Mouse (Mus musculus): ENCODE results near the gene Tspan13. TPM values are rescaled to one million over a fixed set of nuclear protein-coding genes. Genes with fewer than 3 reads are reported as not detected.

The Tspan13 gene
- polyA plus RNA-seq, 1 experiment = 14.5 TPM

GRCm38 (mm10) chr12:36019572-36019971 is 22.7 kb downstream of the Tspan13 start:
- TF ChIP-seq CTCF (IDR thresholded peaks at IDR 0.05; ENCODE audit: low read depth, low read length) = no peak
- no peak for TF ChIP-seq POLR2A (IDR thresholded peaks at IDR 0.05; ENCODE audit: borderline replicate concordance, low read depth, low read length)
- no peak overlapping the region for H3K4me3 ChIP-seq (ENCODE audit: insufficient read depth, low read length)
- H3K4me1 ChIP-seq (ENCODE audit: control insufficient read depth, insufficient read depth, low read length) = no peaks in the 10 kb centered on the region
- H3K27ac ChIP-seq (ENCODE audit: insufficient read depth, low read depth, low read length) = no peak overlapping the region

- no peaks in the 10 kb centered on the region for H3K4me1 ChIP-seq (ENCODE audit: control insufficient read depth, insufficient read depth, low read length)
- H3K27ac ChIP-seq (ENCODE audit: insufficient read depth, low read depth, low read length) = no peak overlapping the region
- TF ChIP-seq CTCF (IDR thresholded peaks at IDR 0.05; ENCODE audit: low read depth, low read length) = no peak
- no peak for TF ChIP-seq POLR2A (IDR thresholded peaks at IDR 0.05; ENCODE audit: borderline replicate concordance, low read depth, low read length)
- no peak overlapping the region for H3K4me3 ChIP-seq (ENCODE audit: insufficient read depth, low read length)
Observed at GRCm38 (mm10) chr12:36017791-36018190, 24.5 kb downstream of the Tspan13 start.

GRCm38 (mm10) chr12:36013216-36013910 is 28.9 kb downstream of the Tspan13 start:
- H3K27ac ChIP-seq (ENCODE audit: insufficient read depth, low read depth, low read length) = no peak overlapping the region
- no peak overlapping the region for H3K4me3 ChIP-seq (ENCODE audit: insufficient read depth, low read length)
- TF ChIP-seq POLR2A (IDR thresholded peaks at IDR 0.05; ENCODE audit: borderline replicate concordance, low read depth, low read length) (no peak), CTCF (IDR thresholded peaks at IDR 0.05; ENCODE audit: low read depth, low read length) (no peak)
- H3K4me1 ChIP-seq (ENCODE audit: control insufficient read depth, insufficient read depth, low read length) = no peaks in the 10 kb centered on the region

GRCm38 (mm10) chr12:36008364-36009047 is 33.8 kb downstream of the Tspan13 start:
- H3K27ac ChIP-seq (ENCODE audit: insufficient read depth, low read depth, low read length) = no peak overlapping the region
- TF ChIP-seq POLR2A (IDR thresholded peaks at IDR 0.05; ENCODE audit: borderline replicate concordance, low read depth, low read length) = no peak
- no peak for TF ChIP-seq CTCF (IDR thresholded peaks at IDR 0.05; ENCODE audit: low read depth, low read length)
- peaks cover 6% of the 10 kb centered on the region; the same call in 1 of the 2 replicates for H3K4me1 ChIP-seq (ENCODE audit: control insufficient read depth, insufficient read depth, low read length)
- H3K4me3 ChIP-seq (ENCODE audit: insufficient read depth, low read length) = no peak overlapping the region

GRCm38 (mm10) chr12:36007581-36007980 is 34.7 kb downstream of the Tspan13 start:
- H3K4me1 ChIP-seq (ENCODE audit: control insufficient read depth, insufficient read depth, low read length) = peaks cover 6% of the 10 kb centered on the region; the same call in 1 of the 2 replicates
- no peak overlapping the region for H3K4me3 ChIP-seq (ENCODE audit: insufficient read depth, low read length)
- no peak overlapping the region for H3K27ac ChIP-seq (ENCODE audit: insufficient read depth, low read depth, low read length)
- TF ChIP-seq POLR2A (IDR thresholded peaks at IDR 0.05; ENCODE audit: borderline replicate concordance, low read depth, low read length) = no peak
- no peak for TF ChIP-seq CTCF (IDR thresholded peaks at IDR 0.05; ENCODE audit: low read depth, low read length)

GRCm38 (mm10) chr12:36004714-36005113 is 37.6 kb downstream of the Tspan13 start:
- no peak overlapping the region for H3K4me3 ChIP-seq (ENCODE audit: insufficient read depth, low read length)
- H3K4me1 ChIP-seq (ENCODE audit: control insufficient read depth, insufficient read depth, low read length) = peaks cover 6% of the 10 kb centered on the region; the same call in 1 of the 2 replicates
- no peak overlapping the region for H3K27ac ChIP-seq (ENCODE audit: insufficient read depth, low read depth, low read length)
- TF ChIP-seq POLR2A (IDR thresholded peaks at IDR 0.05; ENCODE audit: borderline replicate concordance, low read depth, low read length) = no peak
- no peak for TF ChIP-seq CTCF (IDR thresholded peaks at IDR 0.05; ENCODE audit: low read depth, low read length)

GRCm38 (mm10) chr12:35995799-35996198 is 46.5 kb downstream of the Tspan13 start:
- Histone ChIP-seq H3K27ac (ENCODE audit: insufficient read depth, low read depth, low read length) (no peak overlapping the region), H3K4me3 (ENCODE audit: insufficient read depth, low read length) (no peak overlapping the region), H3K4me1 (ENCODE audit: control insufficient read depth, insufficient read depth, low read length) (no peaks in the 10 kb centered on the region)
- TF ChIP-seq CTCF (IDR thresholded peaks at IDR 0.05; ENCODE audit: low read depth, low read length) = no peak

GRCm38 (mm10) chr12:35994098-35994497 is 48.2 kb downstream of the Tspan13 start:
- no peaks in the 10 kb centered on the region for H3K4me1 ChIP-seq (ENCODE audit: control insufficient read depth, insufficient read depth, low read length)
- TF ChIP-seq POLR2A (IDR thresholded peaks at IDR 0.05; ENCODE audit: borderline replicate concordance, low read depth, low read length) (no peak), CTCF (IDR thresholded peaks at IDR 0.05; ENCODE audit: low read depth, low read length) (no peak)
- H3K27ac ChIP-seq (ENCODE audit: insufficient read depth, low read depth, low read length) = no peak overlapping the region
- H3K4me3 ChIP-seq (ENCODE audit: insufficient read depth, low read length) = no peak overlapping the region

GRCm38 (mm10) chr12:35993583-35993982 is 48.7 kb downstream of the Tspan13 start:
- Histone ChIP-seq H3K4me1 (ENCODE audit: control insufficient read depth, insufficient read depth, low read length) (no peaks in the 10 kb centered on the region), H3K27ac (ENCODE audit: insufficient read depth, low read depth, low read length) (no peak overlapping the region), H3K4me3 (ENCODE audit: insufficient read depth, low read length) (no peak overlapping the region)
- TF ChIP-seq CTCF (IDR thresholded peaks at IDR 0.05; ENCODE audit: low read depth, low read length) (no peak), POLR2A (IDR thresholded peaks at IDR 0.05; ENCODE audit: borderline replicate concordance, low read depth, low read length) (no peak)

- no peak for TF ChIP-seq CTCF (IDR thresholded peaks at IDR 0.05; ENCODE audit: low read depth, low read length)
- Histone ChIP-seq H3K4me3 (ENCODE audit: insufficient read depth, low read length) (no peak within 1 kb of the TSS), H3K27ac (ENCODE audit: insufficient read depth, low read depth, low read length) (no peak within 1 kb of the TSS), H3K4me1 (ENCODE audit: control insufficient read depth, insufficient read depth, low read length) (no peaks in the 10 kb centered on the region)
Observed at GRCm38 (mm10) chr12:35992711-35993110, 49.6 kb downstream of the Tspan13 start, which contains the start of gene Agr2. Gene Agr2, plus strand, starts transcription at chr12:35992907.

Measured in bone marrow macrophage, adult 2 months (primary cell).